Mouse (Mus musculus) ES-Bruce4 (cell line): ENCODE results near the gene Ankrd6. TPM values are rescaled to one million over a fixed set of nuclear protein-coding genes. Genes with fewer than 3 reads are reported as not detected.

Experiments
- H3K27ac ChIP-seq: 2 replicates; pipeline ENCODE4 v1.5.1; 2012; ENCODE audit warnings: low read length, inconsistent platforms; ENCODE audit not compliant: insufficient read depth
- H3K27me3 ChIP-seq: 2 replicates; pipeline ENCODE4 v1.6.1; 2012; ENCODE audit warnings: mild to moderate bottlenecking, low read length, inconsistent platforms; ENCODE audit not compliant: control insufficient read depth, poor library complexity, insufficient read depth, severe bottlenecking
- H3K36me3 ChIP-seq: 2 replicates; pipeline ENCODE4 v1.6.1; 2012; ENCODE audit warnings: inconsistent platforms, mild to moderate bottlenecking, low read length, moderate library complexity; ENCODE audit not compliant: control insufficient read depth, poor library complexity, insufficient read depth, severe bottlenecking
- H3K4me1 ChIP-seq: one replicate; pipeline ENCODE4 v1.8.1; 2011; ENCODE audit warnings: low read length; ENCODE audit not compliant: control insufficient read depth, insufficient read depth
- H3K4me3 ChIP-seq: 2 replicates; pipeline ENCODE4 v1.5.1; 2011; ENCODE audit warnings: low read depth, mild to moderate bottlenecking, low read length
- H3K9ac ChIP-seq: 2 replicates; pipeline ENCODE4 v1.6.1; 2012; ENCODE audit warnings: low read depth, mild to moderate bottlenecking, inconsistent platforms; ENCODE audit not compliant: poor library complexity, severe bottlenecking
- H3K9me3 ChIP-seq: replicated peaks from 2 replicates; pipeline ENCODE4 v1.6.1; 2012; ENCODE audit warnings: mild to moderate bottlenecking, low read length, inconsistent platforms; ENCODE audit not compliant: control insufficient read depth, poor library complexity, insufficient read depth, severe bottlenecking
- CTCF ChIP-seq: IDR thresholded peaks from one replicate; pipeline ENCODE4 v1.8.1; 2011; ENCODE audit warnings: low read depth, low read length
- EP300 ChIP-seq: IDR thresholded peaks from 2 replicates; pipeline ENCODE4 v1.6.1; 2011; ENCODE audit warnings: low read depth, low read length; ENCODE audit not compliant: insufficient read depth
- POLR2A ChIP-seq: IDR thresholded peaks from one replicate; pipeline ENCODE4 v1.8.1; 2011; ENCODE audit warnings: low read length; ENCODE audit not compliant: insufficient read depth
- polyA plus RNA-seq: library from polyadenylated mRNA; stranded (reverse); fragments of >200 nt; gene quantifications from 2 replicates; pipeline ENCODE4 v1.2.4, GENCODE M21; 2011; ENCODE audit warnings: low read depth; ENCODE audit not compliant: missing spikeins, insufficient read depth, insufficient read length

Gene Ankrd6
- polyA plus RNA-seq, 1 experiment, result 11.8 TPM

GRCm38 (mm10) chr4:32757430-32757829 lies 193.2 kb downstream of the Ankrd6 start:
- no peak overlapping the region for H3K9ac ChIP-seq
- no peaks in the 10 kb centered on the region for H3K4me1 ChIP-seq
- no peak for TF ChIP-seq CTCF
- TF ChIP-seq EP300, result no peak
- no peak for TF ChIP-seq POLR2A
- no peak overlapping the region for H3K27ac ChIP-seq
- H3K4me3 ChIP-seq, result no peak overlapping the region
- no peaks in the 10 kb centered on the region for H3K27me3 ChIP-seq
- H3K36me3 ChIP-seq, result peaks cover 76% of the 10 kb centered on the region
- H3K9me3 ChIP-seq, result no peaks in the 10 kb centered on the region

Other genes with a start within 250 kb of the Ankrd6 start
- 30.2 and 30.8 TPM in 2 replicates for gene Lyrm2, start 150.6 kb downstream of the Ankrd6 start, polyA plus RNA-seq
- 27.0 and 27.2 TPM in 2 replicates for gene Rragd, start 32.2 kb upstream of the Ankrd6 start, polyA plus RNA-seq
- 31.1 and 34.3 TPM in 2 replicates for gene Ube2j1, start 80.6 kb upstream of the Ankrd6 start, polyA plus RNA-seq
- not detected in 2 replicates for gene Gabrr2, start 112.2 kb upstream of the Ankrd6 start, polyA plus RNA-seq
- not detected in 2 replicates for gene Gabrr1, start 181.7 kb upstream of the Ankrd6 start, polyA plus RNA-seq
- 4.2 and 4.4 TPM in 2 replicates for gene Pm20d2, start 238.9 kb upstream of the Ankrd6 start, polyA plus RNA-seq